Mouse (Mus musculus): ENCODE results near the gene Sh3pxd2a. TPM values are rescaled to one million over a fixed set of nuclear protein-coding genes. Genes with fewer than 3 reads are reported as not detected.

Sh3pxd2a gene
- polyA plus RNA-seq, 1 experiment from 2014 or later, result 7.4 TPM

DNA sequence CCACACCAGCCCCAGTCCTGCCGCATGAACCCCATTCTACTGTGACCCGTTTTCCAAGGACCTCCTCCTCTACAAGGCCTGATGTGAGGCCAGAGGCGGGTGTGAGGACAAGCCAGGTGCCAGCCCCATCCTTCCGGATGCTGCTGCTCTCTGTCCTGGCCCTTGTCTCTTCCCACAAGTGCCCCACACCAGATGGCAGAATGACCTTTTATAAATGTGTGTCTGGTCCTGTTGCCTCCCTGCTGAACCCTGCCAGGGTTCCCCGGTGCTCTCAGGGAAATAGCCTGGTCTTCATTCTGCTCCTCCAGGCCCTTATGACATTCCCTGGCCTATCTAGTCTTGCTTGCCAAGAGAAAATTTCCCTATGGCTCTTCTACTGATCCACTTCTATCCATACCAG lies 238.4 kb downstream of the Sh3pxd2a start:
- WGBS, result 83% methylated on average over 5 of the region's 5 CpGs
- Histone ChIP-seq H3K27ac (replicated peaks; ENCODE audit: low read depth, low read length) (no peak overlapping the region), H3K9ac (replicated peaks; ENCODE audit: low read length) (no peak overlapping the region), H3K9me3 (replicated peaks; ENCODE audit: control insufficient read depth, low read length) (no peaks in the 10 kb centered on the region), H3K36me3 (replicated peaks; ENCODE audit: control insufficient read depth, insufficient read depth, low read depth, low read length) (no peaks in the 10 kb centered on the region), H3K4me1 (ENCODE audit: control insufficient read depth, insufficient read depth, low read length) (peaks cover 7% of the 10 kb centered on the region), H3K4me2 (ENCODE audit: low read depth, low read length) (no peak overlapping the region), H3K4me3 (ENCODE audit: low read depth, low read length) (no peak overlapping the region), H3K27me3 (ENCODE audit: control insufficient read depth, insufficient read depth, low read length) (no peaks in the 10 kb centered on the region)
- ATAC-seq (replicated peaks; ENCODE audit: insufficient number of reproducible peaks, low FRiP score, low TSS enrichment, low read depth) (no peak), DNase-seq (ENCODE audit: low spot score) (no peak)

DNA sequence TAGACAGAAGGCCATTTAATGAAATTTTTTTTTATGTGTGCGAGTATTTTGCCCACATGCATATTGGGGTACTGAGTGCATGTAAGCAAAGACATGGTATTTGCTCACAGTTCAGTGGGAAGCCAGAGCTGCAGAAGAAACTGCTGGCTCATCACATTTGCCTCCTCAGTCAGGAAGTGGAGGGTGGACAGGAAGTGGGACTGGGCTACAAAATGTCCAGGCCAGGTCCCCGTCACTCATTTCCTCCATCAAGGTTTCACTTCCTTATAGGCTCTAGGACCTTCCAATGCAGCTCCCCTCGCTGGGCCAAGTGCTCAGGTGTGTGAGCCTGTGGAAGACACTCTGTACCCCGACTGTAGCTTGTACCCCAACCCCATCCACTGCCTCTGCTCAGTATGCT lies 239.5 kb downstream of the Sh3pxd2a start:
- no peak overlapping the region for H3K27ac ChIP-seq (replicated peaks; ENCODE audit: low read depth, low read length)
- ATAC-seq (replicated peaks; ENCODE audit: insufficient number of reproducible peaks, low FRiP score, low TSS enrichment, low read depth) (no peak), DNase-seq (ENCODE audit: low spot score) (no peak)
- no peak overlapping the region for H3K9ac ChIP-seq (replicated peaks; ENCODE audit: low read length)
- H3K9me3 ChIP-seq (replicated peaks; ENCODE audit: control insufficient read depth, low read length), result no peaks in the 10 kb centered on the region
- H3K4me1 ChIP-seq (ENCODE audit: control insufficient read depth, insufficient read depth, low read length), result peaks cover 7% of the 10 kb centered on the region
- WGBS, result 70% methylated on average over 4 of the region's 4 CpGs
- no peak overlapping the region for H3K4me3 ChIP-seq (ENCODE audit: low read depth, low read length)
- no peak overlapping the region for H3K4me2 ChIP-seq (ENCODE audit: low read depth, low read length)
- H3K36me3 ChIP-seq (replicated peaks; ENCODE audit: control insufficient read depth, insufficient read depth, low read depth, low read length), result no peaks in the 10 kb centered on the region
- no peaks in the 10 kb centered on the region for H3K27me3 ChIP-seq (ENCODE audit: control insufficient read depth, insufficient read depth, low read length)

DNA sequence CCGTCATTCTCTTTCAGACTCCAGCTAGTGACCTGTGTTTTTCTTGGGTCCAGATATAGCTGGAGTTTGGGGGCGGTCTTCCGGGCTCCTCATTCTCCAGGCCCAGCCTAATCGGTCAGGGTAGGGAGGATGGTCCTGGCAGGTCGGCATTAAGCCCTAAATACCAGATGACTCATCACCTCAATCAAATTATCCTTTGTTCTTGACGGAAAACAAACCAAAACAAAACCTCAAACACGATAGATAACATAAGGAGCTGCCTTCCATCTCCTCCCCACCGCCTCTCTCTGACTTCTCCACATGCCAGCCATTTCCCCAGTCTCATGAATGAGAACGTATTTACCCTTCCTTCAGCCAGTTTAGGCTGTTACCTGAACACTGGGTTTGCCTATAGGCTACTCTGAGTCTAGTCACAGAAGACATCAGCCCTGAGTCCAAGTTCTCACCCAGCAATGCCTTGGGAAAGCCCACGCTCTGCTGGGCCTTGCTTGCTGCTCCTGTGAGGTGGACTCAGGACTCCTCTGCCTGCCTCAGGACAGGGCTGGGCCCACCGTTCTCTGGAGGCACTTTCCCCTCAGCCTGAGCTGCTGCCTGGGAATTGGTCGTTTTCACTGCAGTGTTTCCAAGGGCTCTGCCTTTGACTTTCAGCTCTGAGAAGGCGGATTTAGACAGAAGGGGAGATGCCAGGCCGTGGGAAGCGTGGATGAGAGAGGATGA lies 241.2 kb downstream of the Sh3pxd2a start:
- ATAC-seq (replicated peaks; ENCODE audit: insufficient number of reproducible peaks, low FRiP score, low TSS enrichment, low read depth), result no peak
- H3K4me3 ChIP-seq (ENCODE audit: low read depth, low read length), result no peak overlapping the region
- no peak overlapping the region for H3K9ac ChIP-seq (replicated peaks; ENCODE audit: low read length)
- no peaks in the 10 kb centered on the region for H3K27me3 ChIP-seq (ENCODE audit: control insufficient read depth, insufficient read depth, low read length)
- no peaks in the 10 kb centered on the region for H3K9me3 ChIP-seq (replicated peaks; ENCODE audit: control insufficient read depth, low read length)
- H3K36me3 ChIP-seq (replicated peaks; ENCODE audit: control insufficient read depth, insufficient read depth, low read depth, low read length), result no peaks in the 10 kb centered on the region
- H3K27ac ChIP-seq (replicated peaks; ENCODE audit: low read depth, low read length), result no peak overlapping the region
- no peak overlapping the region for H3K4me2 ChIP-seq (ENCODE audit: low read depth, low read length)
- DNase-seq (ENCODE audit: low spot score), result no peak
- no peaks in the 10 kb centered on the region for H3K4me1 ChIP-seq (ENCODE audit: control insufficient read depth, insufficient read depth, low read length)
- 74% methylated on average over 15 of the region's 15 CpGs for WGBS

DNA sequence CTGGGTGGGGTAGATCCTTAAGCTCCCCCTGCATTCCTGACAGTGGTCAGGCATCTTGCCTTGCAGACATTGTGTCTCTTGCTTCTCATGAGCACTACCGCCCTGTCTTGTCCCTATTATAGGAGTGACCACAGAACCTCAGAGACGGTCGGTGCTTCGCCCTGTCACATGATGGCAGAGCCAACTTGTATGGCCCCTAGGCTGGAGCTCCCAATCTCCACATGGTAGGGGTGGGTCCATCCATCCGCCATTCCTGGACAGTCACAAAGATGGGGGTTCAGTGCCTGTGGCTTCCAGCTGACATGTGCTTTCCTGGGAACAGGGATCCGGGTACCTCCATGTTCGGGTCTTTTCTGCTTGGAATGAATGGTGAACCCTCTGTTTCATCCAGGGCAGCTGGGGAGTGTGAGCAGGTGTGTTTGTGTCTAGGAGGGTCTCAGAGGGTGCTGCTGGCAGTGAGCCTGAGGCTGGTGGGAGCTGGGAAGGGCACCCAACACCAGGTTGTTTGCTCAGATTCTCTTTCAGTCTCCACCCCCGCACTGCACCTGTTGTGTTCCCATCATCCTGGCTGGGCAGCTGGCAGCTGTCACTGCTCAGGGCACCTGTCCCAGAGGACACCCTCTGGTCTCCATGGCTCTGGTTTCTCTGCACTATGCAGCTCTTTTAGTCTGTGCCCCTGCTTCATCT lies 241.9 kb downstream of the Sh3pxd2a start:
- no peaks in the 10 kb centered on the region for H3K4me1 ChIP-seq (ENCODE audit: control insufficient read depth, insufficient read depth, low read length)
- no peak overlapping the region for H3K27ac ChIP-seq (replicated peaks; ENCODE audit: low read depth, low read length)
- DNase-seq (ENCODE audit: low spot score) (no peak), ATAC-seq (replicated peaks; ENCODE audit: insufficient number of reproducible peaks, low FRiP score, low TSS enrichment, low read depth) (0 out of 2 replicates have a peak, but pooled peaks have one; percentile 29)
- no peaks in the 10 kb centered on the region for H3K36me3 ChIP-seq (replicated peaks; ENCODE audit: control insufficient read depth, insufficient read depth, low read depth, low read length)
- H3K4me3 ChIP-seq (ENCODE audit: low read depth, low read length), result no peak overlapping the region
- H3K9me3 ChIP-seq (replicated peaks; ENCODE audit: control insufficient read depth, low read length), result no peaks in the 10 kb centered on the region
- no peak overlapping the region for H3K9ac ChIP-seq (replicated peaks; ENCODE audit: low read length)
- WGBS, result 85% methylated on average over 8 of the region's 8 CpGs
- no peak overlapping the region for H3K4me2 ChIP-seq (ENCODE audit: low read depth, low read length)
- H3K27me3 ChIP-seq (ENCODE audit: control insufficient read depth, insufficient read depth, low read length), result no peaks in the 10 kb centered on the region

DNA sequence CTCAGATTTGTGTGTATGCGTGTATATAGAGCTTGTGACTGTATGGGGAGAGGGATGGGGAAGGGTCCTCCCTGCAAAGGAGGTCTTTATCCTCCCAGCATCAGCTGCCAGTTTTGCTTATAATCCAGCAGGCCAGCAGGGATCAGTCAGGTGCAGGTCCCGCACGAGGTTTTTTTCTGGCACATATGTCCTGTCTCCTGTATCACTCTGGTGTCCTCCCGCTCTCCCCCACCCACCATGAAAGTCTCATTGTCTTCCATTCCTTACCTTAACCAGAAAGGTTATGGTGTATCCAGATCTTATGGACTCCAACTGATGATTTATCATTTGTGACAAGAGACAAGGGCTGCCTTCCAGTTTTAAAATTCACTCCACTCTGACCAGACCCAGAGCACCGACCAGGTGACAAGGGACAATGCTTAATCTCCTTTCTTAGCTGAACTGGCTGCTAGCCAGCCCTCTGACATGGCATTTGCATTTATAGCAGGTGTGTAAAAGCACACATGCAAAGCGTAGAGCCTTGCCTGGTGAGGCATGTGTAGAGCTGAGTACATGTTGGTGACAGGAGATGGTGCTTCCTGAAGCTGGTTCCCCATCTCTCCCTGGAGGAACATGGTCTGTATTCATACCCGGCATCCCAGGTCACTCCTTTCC lies 242.6 kb downstream of the Sh3pxd2a start:
- 77% methylated on average over 7 of the region's 7 CpGs for WGBS
- H3K4me2 ChIP-seq (ENCODE audit: low read depth, low read length), result no peak overlapping the region

DNA sequence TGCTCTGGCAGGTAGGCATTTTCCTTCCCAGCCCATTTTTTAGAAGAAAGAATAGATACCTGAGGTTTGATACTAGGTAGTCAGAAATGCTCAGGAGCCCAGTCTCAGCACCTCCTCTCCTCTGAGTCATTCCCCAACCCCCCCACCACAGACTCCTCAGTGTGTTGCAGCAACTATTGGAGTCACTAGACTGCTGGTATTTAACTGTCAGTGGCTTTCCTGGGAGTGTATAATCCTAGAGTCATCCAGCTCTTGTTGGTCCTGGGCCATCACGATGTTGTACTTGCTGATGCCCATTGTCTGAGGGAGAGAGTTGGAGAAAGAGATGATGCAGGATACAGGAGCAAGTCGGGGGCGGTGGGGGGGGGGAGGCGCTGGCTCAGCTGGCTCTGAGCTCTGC lies 243.2 kb downstream of the Sh3pxd2a start:
- Histone ChIP-seq H3K27me3 (ENCODE audit: control insufficient read depth, insufficient read depth, low read length) (no peaks in the 10 kb centered on the region), H3K4me3 (ENCODE audit: low read depth, low read length) (no peak overlapping the region), H3K9ac (replicated peaks; ENCODE audit: low read length) (no peak overlapping the region), H3K4me1 (ENCODE audit: control insufficient read depth, insufficient read depth, low read length) (no peaks in the 10 kb centered on the region), H3K27ac (replicated peaks; ENCODE audit: low read depth, low read length) (no peak overlapping the region), H3K9me3 (replicated peaks; ENCODE audit: control insufficient read depth, low read length) (no peaks in the 10 kb centered on the region), H3K36me3 (replicated peaks; ENCODE audit: control insufficient read depth, insufficient read depth, low read depth, low read length) (no peaks in the 10 kb centered on the region), H3K4me2 (ENCODE audit: low read depth, low read length) (no peak overlapping the region)
- DNase-seq (ENCODE audit: low spot score) (no peak), ATAC-seq (replicated peaks; ENCODE audit: insufficient number of reproducible peaks, low FRiP score, low TSS enrichment, low read depth) (no peak)
- WGBS, result 86% methylated on average over 4 of the region's 4 CpGs

More for the DNA sequence above, 242.6 kb downstream of the Sh3pxd2a start:
- no peaks in the 10 kb centered on the region for H3K27me3 ChIP-seq (ENCODE audit: control insufficient read depth, insufficient read depth, low read length)
- no peaks in the 10 kb centered on the region for H3K36me3 ChIP-seq (replicated peaks; ENCODE audit: control insufficient read depth, insufficient read depth, low read depth, low read length)
- no peak overlapping the region for H3K9ac ChIP-seq (replicated peaks; ENCODE audit: low read length)
- H3K4me3 ChIP-seq (ENCODE audit: low read depth, low read length), result no peak overlapping the region
- no peaks in the 10 kb centered on the region for H3K4me1 ChIP-seq (ENCODE audit: control insufficient read depth, insufficient read depth, low read length)
- ATAC-seq (replicated peaks; ENCODE audit: insufficient number of reproducible peaks, low FRiP score, low TSS enrichment, low read depth) (no peak), DNase-seq (ENCODE audit: low spot score) (no peak)
- H3K9me3 ChIP-seq (replicated peaks; ENCODE audit: control insufficient read depth, low read length), result no peaks in the 10 kb centered on the region
- H3K27ac ChIP-seq (replicated peaks; ENCODE audit: low read depth, low read length), result no peak overlapping the region

DNA sequence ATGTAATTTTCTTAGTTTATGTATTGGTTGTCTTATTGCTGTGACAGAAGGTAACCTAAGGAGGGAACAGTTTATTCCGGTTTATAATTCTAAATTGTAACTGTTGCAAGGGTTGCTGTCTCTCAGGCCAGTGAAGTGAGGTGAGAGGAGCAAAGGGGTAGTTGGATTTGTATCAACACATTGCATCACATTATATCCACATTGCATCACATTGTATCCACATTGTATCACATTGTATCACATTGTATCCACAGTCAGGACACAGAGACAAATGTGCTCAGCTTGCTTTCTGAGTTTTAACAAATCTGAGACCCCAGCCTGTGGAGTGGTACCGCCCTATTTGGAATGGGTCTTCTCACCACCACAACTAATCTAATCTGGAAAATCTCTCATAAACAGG lies 244.0 kb downstream of the Sh3pxd2a start:
- DNase-seq (ENCODE audit: low spot score) (no peak), ATAC-seq (replicated peaks; ENCODE audit: insufficient number of reproducible peaks, low FRiP score, low TSS enrichment, low read depth) (no peak)
- Histone ChIP-seq H3K36me3 (replicated peaks; ENCODE audit: control insufficient read depth, insufficient read depth, low read depth, low read length) (no peaks in the 10 kb centered on the region), H3K9me3 (replicated peaks; ENCODE audit: control insufficient read depth, low read length) (no peaks in the 10 kb centered on the region), H3K27me3 (ENCODE audit: control insufficient read depth, insufficient read depth, low read length) (no peaks in the 10 kb centered on the region), H3K27ac (replicated peaks; ENCODE audit: low read depth, low read length) (no peak overlapping the region), H3K9ac (replicated peaks; ENCODE audit: low read length) (no peak overlapping the region), H3K4me1 (ENCODE audit: control insufficient read depth, insufficient read depth, low read length) (no peaks in the 10 kb centered on the region), H3K4me3 (ENCODE audit: low read depth, low read length) (no peak overlapping the region), H3K4me2 (ENCODE audit: low read depth, low read length) (no peak overlapping the region)
- WGBS, result 97% methylated on average over 2 of the region's 2 CpGs

DNA sequence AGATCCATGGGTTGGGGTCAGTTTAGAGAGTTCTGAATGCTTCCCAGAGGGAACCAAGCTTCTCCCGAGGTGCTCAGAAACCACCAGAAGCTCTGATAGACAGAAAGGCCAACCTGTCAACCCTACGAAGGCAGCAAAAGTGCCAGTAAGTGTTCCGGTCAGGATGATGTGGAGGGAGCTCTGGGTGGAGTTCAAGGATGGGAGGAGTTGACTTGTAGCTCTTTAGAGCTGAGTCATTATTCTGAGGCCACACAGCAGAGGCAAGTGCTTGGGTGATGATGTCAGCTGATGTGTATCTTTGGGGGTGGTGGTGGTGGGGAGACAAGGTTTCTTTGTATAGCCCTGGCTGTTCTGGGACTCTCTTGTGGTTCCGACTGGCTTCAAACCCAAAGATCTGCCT lies 244.6 kb downstream of the Sh3pxd2a start:
- Histone ChIP-seq H3K4me1 (ENCODE audit: control insufficient read depth, insufficient read depth, low read length) (no peaks in the 10 kb centered on the region), H3K4me3 (ENCODE audit: low read depth, low read length) (no peak overlapping the region), H3K4me2 (ENCODE audit: low read depth, low read length) (no peak overlapping the region), H3K9me3 (replicated peaks; ENCODE audit: control insufficient read depth, low read length) (no peaks in the 10 kb centered on the region), H3K9ac (replicated peaks; ENCODE audit: low read length) (no peak overlapping the region), H3K27me3 (ENCODE audit: control insufficient read depth, insufficient read depth, low read length) (no peaks in the 10 kb centered on the region), H3K27ac (replicated peaks; ENCODE audit: low read depth, low read length) (no peak overlapping the region), H3K36me3 (replicated peaks; ENCODE audit: control insufficient read depth, insufficient read depth, low read depth, low read length) (no peaks in the 10 kb centered on the region)
- ATAC-seq (replicated peaks; ENCODE audit: insufficient number of reproducible peaks, low FRiP score, low TSS enrichment, low read depth) (no peak), DNase-seq (ENCODE audit: low spot score) (no peak)
- 79% methylated on average over 4 of the region's 4 CpGs for WGBS

Data from embryonic facial prominence, embryonic 11.5 days (tissue).